Comparison of ENCODE assay signal across 17 mouse cellular contexts in the genomic region with DNA sequence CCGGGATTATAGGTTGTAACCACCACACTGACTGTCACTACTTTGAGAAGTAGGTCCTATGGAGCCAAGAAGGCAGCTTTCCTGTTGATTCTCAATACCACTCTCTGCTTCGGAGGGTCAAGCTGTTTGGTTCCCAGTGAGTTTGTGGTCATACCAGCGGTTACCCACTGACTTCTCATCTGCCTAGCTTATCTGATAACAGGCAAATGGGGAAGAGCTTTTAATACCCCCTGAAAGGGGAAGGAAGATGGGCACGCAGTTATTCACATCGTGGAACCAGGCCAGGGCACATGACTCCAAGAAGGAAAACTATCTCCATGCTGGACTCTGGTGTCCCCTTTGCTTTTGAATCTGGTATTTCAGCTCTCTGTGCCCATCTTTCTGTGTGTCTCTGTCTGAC. TPM values are rescaled to one million over a fixed set of nuclear protein-coding genes. Genes with fewer than 3 reads are reported as not detected.
A peak's percentile ranks its signal among the peaks of the same experiment; 100 is the strongest.
DNase-seq lines count a peak whose midpoint lies in the region; ATAC-seq lines count a peak whose summit lies in the region.
"Had no signal": no experiment of that assay in that cellular context is flagged by ENCODE, and none has a peak within 500 bp of the region (broad histone marks: within the 10 kb centered on the region; RNA-seq: fewer than 3 reads in every experiment).

No protein-coding gene starts in this region.

- H3K27me3 ChIP-seq in megakaryocyte, embryonic 14.5 days (replicated peaks), result no peaks in the 10 kb centered on the region
- no peaks in the 10 kb centered on the region for H3K27me3 ChIP-seq in forebrain, embryonic 16.5 days (replicated peaks; ENCODE audit: control insufficient read depth, insufficient read depth, low read length)
- H3K27me3 ChIP-seq: forebrain, embryonic 12.5 days; hindbrain, embryonic 13.5 days; neural tube, embryonic 13.5 days had no signal

- DNase-seq in heart, adult 18-20 months, result peak; percentile 27 to 63
- no peak for DNase-seq in heart, postnatal 14 days
- DNase-seq in CD4-positive helper T cell, adult 2 months (ENCODE audit: low read depth, low spot score), result peak; percentile 36
- DNase-seq in adrenal gland, adult 8-10 months, result no peak
- DNase-seq in kidney, adult 11 months, result no peak
- DNase-seq: cerebellum, adult 9-10 months; gastrocnemius, adult 2 months; kidney, adult 8-10 months; midbrain, embryonic 14.5 days had no signal

- 93% methylated on average over 5 of the region's 5 CpGs for WGBS in forebrain, embryonic 16.5 days

- intact Hi-C loops in heart, postnatal 14 days (cut with DNase I), result no loop called here

- peaks cover 82% of the 10 kb centered on the region for H3K36me3 ChIP-seq in megakaryocyte, embryonic 14.5 days (replicated peaks; ENCODE audit: low read length)
- no peaks in the 10 kb centered on the region for H3K36me3 ChIP-seq in forebrain, embryonic 16.5 days (ENCODE audit: control insufficient read depth, insufficient read depth)
- H3K36me3 ChIP-seq: forebrain, embryonic 12.5 days; heart, embryonic 12.5 days; hindbrain, embryonic 13.5 days; neural tube, embryonic 13.5 days had no signal

- peak; percentile 40 to 41; a peak in 3 of 4 replicates for ATAC-seq in hematopoietic stem cell, adult 5-6 weeks (replicated peaks in 1 of 2; ENCODE audit: insufficient read depth in 1 of 2, low FRiP score in 2 of 2, low TSS enrichment in 1 of 2, low read depth in 1 of 2, poor library complexity in 2 of 2, severe bottlenecking in 2 of 2)
- no peak for ATAC-seq in forebrain, embryonic 16.5 days

- H3K4me2 ChIP-seq in forebrain, embryonic 16.5 days (ENCODE audit: low read length), result no peak overlapping the region
- H3K4me2 ChIP-seq: forebrain, embryonic 12.5 days; heart, embryonic 12.5 days; hindbrain, embryonic 13.5 days; neural tube, embryonic 13.5 days had no signal

- H3K9me3 ChIP-seq in megakaryocyte, embryonic 14.5 days, result no peaks in the 10 kb centered on the region
- no peaks in the 10 kb centered on the region for H3K9me3 ChIP-seq in forebrain, embryonic 16.5 days (ENCODE audit: control insufficient read depth, low read length)
- H3K9me3 ChIP-seq: forebrain, embryonic 12.5 days; heart, embryonic 12.5 days; hindbrain, embryonic 13.5 days; neural tube, embryonic 13.5 days had no signal

- no peak overlapping the region for H3K9ac ChIP-seq in forebrain, embryonic 16.5 days (replicated peaks; ENCODE audit: low read depth, low read length)
- H3K9ac ChIP-seq: forebrain, embryonic 12.5 days; heart, embryonic 12.5 days; hindbrain, embryonic 13.5 days; neural tube, embryonic 13.5 days had no signal

- H3K4me1 ChIP-seq in megakaryocyte, embryonic 14.5 days, result peaks cover 99% of the 10 kb centered on the region
- H3K4me1 ChIP-seq in forebrain, embryonic 16.5 days (replicated peaks; ENCODE audit: control insufficient read depth, insufficient read depth, low read length), result no peaks in the 10 kb centered on the region
- H3K4me1 ChIP-seq: forebrain, embryonic 12.5 days; hindbrain, embryonic 13.5 days; neural tube, embryonic 13.5 days had no signal

- peak overlapping the region; percentile 89 for H3K4me3 ChIP-seq in megakaryocyte, embryonic 14.5 days (replicated peaks)
- H3K4me3 ChIP-seq in forebrain, embryonic 16.5 days (replicated peaks; ENCODE audit: low read length), result no peak overlapping the region
- H3K4me3 ChIP-seq: forebrain, embryonic 12.5 days; gastrocnemius, adult 2 months; heart, embryonic 12.5 days; hindbrain, embryonic 13.5 days; layer of hippocampus, adult 2 months; neural tube, embryonic 13.5 days had no signal

- H3K27ac ChIP-seq in forebrain, embryonic 16.5 days (ENCODE audit: low read length), result no peak overlapping the region
- H3K27ac ChIP-seq: forebrain, embryonic 12.5 days; gastrocnemius, adult 2 months; hindbrain, embryonic 13.5 days; layer of hippocampus, adult 2 months; neural tube, embryonic 13.5 days had no signal

RNA-seq across cellular contexts. Expression of a gene that starts 25.1 kb away (rescaled TPM):
- 1 to 10 TPM; 1.5 to 2.9 TPM for total RNA-seq in heart, adult 18-20 months (2021)
- total RNA-seq in heart, postnatal 14 days (2021), result 1 to 10 TPM; 2.4 to 4.9 TPM
- total RNA-seq in hematopoietic stem cell, adult 5-6 weeks (2017), result 47.3 and 66.9 TPM in 2 replicates
- polyA plus RNA-seq in megakaryocyte, embryonic 14.5 days (2012; ENCODE audit: insufficient read depth, low replicate concordance), result 322 and 895 TPM in 2 replicates
- 1 to 10 TPM; 4.1 to 7.8 (median 5.3) TPM for total RNA-seq in adrenal gland, adult 8-10 months (2022)
- 0.48 and 0.52 TPM in 2 replicates for polyA plus RNA-seq in forebrain, embryonic 16.5 days (2015; fragmentation: Nextera tagmentation; extraction: Ambion mirVana)

Comparison
In these comparisons a context has a peak if more than half of its experiments do, and no peak if none do; other contexts are left out.
1. DNase-seq: peak in heart, adult 18-20 months (2 of 2) and CD4-positive helper T cell, adult 2 months (single experiment); none in heart, postnatal 14 days (0 of 2), adrenal gland, adult 8-10 months (single experiment) and kidney, adult 11 months (single experiment).